Mouse (Mus musculus): ENCODE data around the gene Mfsd14b. TPM values are rescaled to one million over a fixed set of nuclear protein-coding genes. Genes with fewer than 3 reads are reported as not detected.

The Mfsd14b gene
- polyA plus RNA-seq, 1 experiment from 2014 or later: 68.1 TPM

GRCm38 (mm10) chr13:65101232-65101631 is 11.5 kb downstream of the Mfsd14b start:
- DNase-seq (ENCODE audit: low spot score): no peak
- Histone ChIP-seq H3K4me2 (no peak overlapping the region), H3K27me3 (replicated peaks; ENCODE audit: control insufficient read depth, insufficient read depth, low read length) (no peaks in the 10 kb centered on the region), H3K4me1 (replicated peaks; ENCODE audit: control insufficient read depth, insufficient read depth, low read length) (no peaks in the 10 kb centered on the region), H3K36me3 (ENCODE audit: control insufficient read depth, insufficient read depth, low read length) (peaks cover 3% of the 10 kb centered on the region; the same call in 1 of the 2 replicates), H3K27ac (ENCODE audit: low read depth, low read length) (no peak overlapping the region), H3K4me3 (ENCODE audit: low read depth, low read length) (no peak overlapping the region), H3K9me3 (ENCODE audit: control insufficient read depth, low read length) (no peaks in the 10 kb centered on the region), H3K9ac (ENCODE audit: low read depth, low read length) (no peak overlapping the region)
- no peak for ATAC-seq (replicated peaks; ENCODE audit: low FRiP score)
- WGBS: 78% methylated on average over 3 of the region's 3 CpGs

DNA sequence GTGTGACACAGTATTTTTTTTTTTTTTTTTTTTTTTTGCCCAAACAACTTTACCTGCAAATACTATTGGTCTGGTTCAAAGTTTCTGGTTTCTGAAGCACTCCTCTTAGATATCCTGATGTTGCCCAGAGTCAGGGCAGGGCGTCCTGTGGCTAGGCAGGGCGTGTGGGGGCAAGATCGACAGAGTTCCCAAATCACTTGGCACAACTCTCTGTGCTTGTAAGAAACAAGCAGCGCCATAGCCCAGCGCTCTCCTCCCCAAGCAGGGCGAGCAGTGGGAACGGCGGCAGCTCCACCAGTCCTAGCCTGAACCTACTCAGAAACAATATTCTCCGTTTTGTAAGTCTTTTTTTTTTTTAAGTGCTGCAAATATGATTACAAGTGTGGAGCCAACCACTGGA is 12.1 kb downstream of the Mfsd14b start:
- WGBS: 90% methylated on average over 9 of the region's 9 CpGs

DNA sequence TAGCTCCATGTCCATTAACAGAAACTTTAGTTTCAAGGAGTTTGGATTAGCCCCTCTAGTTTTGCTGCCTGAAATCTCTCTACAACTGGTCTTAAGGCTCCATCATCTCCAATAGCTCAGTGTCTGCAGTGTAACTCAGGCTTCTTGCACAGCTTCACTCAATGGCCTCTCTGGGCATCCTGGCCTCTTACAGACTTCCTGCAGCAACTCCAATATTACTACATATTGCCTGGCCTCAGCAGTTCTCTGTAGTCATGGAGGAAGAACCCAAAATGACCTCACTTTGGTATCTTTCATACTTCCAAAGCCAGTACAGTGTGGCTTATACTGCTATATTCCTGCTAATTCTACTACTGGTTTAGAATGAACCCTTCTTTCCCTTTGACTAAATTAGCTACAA is 15.8 kb downstream of the Mfsd14b start:
- no peaks in the 10 kb centered on the region for H3K4me1 ChIP-seq (replicated peaks; ENCODE audit: control insufficient read depth, insufficient read depth, low read length)
- DNase-seq (ENCODE audit: low spot score) (no peak), ATAC-seq (replicated peaks; ENCODE audit: low FRiP score) (no peak)
- H3K27ac ChIP-seq (ENCODE audit: low read depth, low read length): no peak overlapping the region
- H3K9me3 ChIP-seq (ENCODE audit: control insufficient read depth, low read length): no peaks in the 10 kb centered on the region
- no peaks in the 10 kb centered on the region for H3K36me3 ChIP-seq (ENCODE audit: control insufficient read depth, insufficient read depth, low read length)
- no peak overlapping the region for H3K4me3 ChIP-seq (ENCODE audit: low read depth, low read length)
- H3K4me2 ChIP-seq: no peak overlapping the region
- no peaks in the 10 kb centered on the region for H3K27me3 ChIP-seq (replicated peaks; ENCODE audit: control insufficient read depth, insufficient read depth, low read length)
- no peak overlapping the region for H3K9ac ChIP-seq (ENCODE audit: low read depth, low read length)

More for the DNA sequence above, 12.1 kb downstream of the Mfsd14b start:
- Histone ChIP-seq H3K4me1 (replicated peaks; ENCODE audit: control insufficient read depth, insufficient read depth, low read length) (no peaks in the 10 kb centered on the region), H3K4me2 (no peak overlapping the region), H3K4me3 (ENCODE audit: low read depth, low read length) (no peak overlapping the region), H3K36me3 (ENCODE audit: control insufficient read depth, insufficient read depth, low read length) (no peaks in the 10 kb centered on the region; the same call in 1 of the 2 replicates), H3K9ac (ENCODE audit: low read depth, low read length) (no peak overlapping the region), H3K9me3 (ENCODE audit: control insufficient read depth, low read length) (no peaks in the 10 kb centered on the region), H3K27ac (ENCODE audit: low read depth, low read length) (no peak overlapping the region), H3K27me3 (replicated peaks; ENCODE audit: control insufficient read depth, insufficient read depth, low read length) (no peaks in the 10 kb centered on the region)
- DNase-seq (ENCODE audit: low spot score) (no peak), ATAC-seq (replicated peaks; ENCODE audit: low FRiP score) (no peak)

- Histone ChIP-seq H3K36me3 (ENCODE audit: control insufficient read depth, insufficient read depth, low read length) (peaks cover 4% of the 10 kb centered on the region; the same call in 1 of the 2 replicates), H3K27me3 (replicated peaks; ENCODE audit: control insufficient read depth, insufficient read depth, low read length) (no peaks in the 10 kb centered on the region), H3K4me3 (ENCODE audit: low read depth, low read length) (no peak overlapping the region), H3K27ac (ENCODE audit: low read depth, low read length) (no peak overlapping the region), H3K9ac (ENCODE audit: low read depth, low read length) (no peak overlapping the region), H3K4me1 (replicated peaks; ENCODE audit: control insufficient read depth, insufficient read depth, low read length) (no peaks in the 10 kb centered on the region), H3K9me3 (ENCODE audit: control insufficient read depth, low read length) (no peaks in the 10 kb centered on the region), H3K4me2 (no peak overlapping the region)
- DNase-seq (ENCODE audit: low spot score) (no peak), ATAC-seq (replicated peaks; ENCODE audit: low FRiP score) (no peak)
- 95% methylated on average over 4 of the region's 4 CpGs for WGBS
Observed at GRCm38 (mm10) chr13:65095923-65096322, 16.9 kb downstream of the Mfsd14b start.

- WGBS: 78% methylated on average over 2 of the region's 2 CpGs
- Histone ChIP-seq H3K27ac (ENCODE audit: low read depth, low read length) (no peak overlapping the region), H3K36me3 (ENCODE audit: control insufficient read depth, insufficient read depth, low read length) (peaks cover 16% of the 10 kb centered on the region), H3K4me3 (ENCODE audit: low read depth, low read length) (no peak overlapping the region), H3K4me2 (no peak overlapping the region), H3K9me3 (ENCODE audit: control insufficient read depth, low read length) (no peaks in the 10 kb centered on the region), H3K9ac (ENCODE audit: low read depth, low read length) (no peak overlapping the region), H3K27me3 (replicated peaks; ENCODE audit: control insufficient read depth, insufficient read depth, low read length) (no peaks in the 10 kb centered on the region), H3K4me1 (replicated peaks; ENCODE audit: control insufficient read depth, insufficient read depth, low read length) (no peaks in the 10 kb centered on the region)
- ATAC-seq (replicated peaks; ENCODE audit: low FRiP score) (no peak), DNase-seq (ENCODE audit: low spot score) (no peak)
Observed at GRCm38 (mm10) chr13:65069969-65070368, 42.8 kb downstream of the Mfsd14b start.

DNA sequence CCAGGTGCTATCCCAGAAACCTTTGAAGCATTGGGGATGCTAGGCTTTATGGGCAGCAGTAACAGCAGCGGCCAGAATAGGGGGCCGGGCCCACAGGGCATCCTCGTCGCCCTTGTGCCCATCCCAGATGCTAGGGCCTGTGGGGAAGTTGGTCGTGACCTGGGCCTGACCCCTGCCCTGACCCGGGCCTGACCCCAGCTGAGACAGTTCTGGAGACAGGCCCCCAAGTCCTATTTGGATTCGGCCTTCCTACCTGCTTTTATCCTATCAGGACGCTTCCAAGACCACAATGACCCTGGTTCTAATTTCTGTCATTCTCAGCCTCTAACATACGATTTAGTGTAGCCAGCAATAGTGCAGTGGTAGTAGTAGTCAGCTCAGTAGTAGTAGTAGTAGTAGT is 60.1 kb downstream of the Mfsd14b start, which contains the start of gene Prss47:
Gene Prss47 (minus strand): TSS at position 101 of the 400 bp plus-strand sequence.
- Histone ChIP-seq H3K4me2 (no peak within 1 kb of the TSS), H3K27me3 (replicated peaks; ENCODE audit: control insufficient read depth, insufficient read depth, low read length) (no peaks in the 10 kb centered on the region), H3K4me3 (ENCODE audit: low read depth, low read length) (no peak within 1 kb of the TSS), H3K27ac (ENCODE audit: low read depth, low read length) (no peak within 1 kb of the TSS), H3K36me3 (ENCODE audit: control insufficient read depth, insufficient read depth, low read length) (no peaks in the 10 kb centered on the region), H3K9me3 (ENCODE audit: control insufficient read depth, low read length) (peaks cover 2% of the 10 kb centered on the region; the same call in 1 of the 2 replicates), H3K4me1 (replicated peaks; ENCODE audit: control insufficient read depth, insufficient read depth, low read length) (no peaks in the 10 kb centered on the region), H3K9ac (ENCODE audit: low read depth, low read length) (no peak within 1 kb of the TSS)
- no peak for DNase-seq (ENCODE audit: low spot score)
- WGBS: 84% methylated on average over 9 of the region's 9 CpGs
- ATAC-seq (replicated peaks; ENCODE audit: low FRiP score): no peak

- Histone ChIP-seq H3K27ac (ENCODE audit: low read depth, low read length) (no peak overlapping the region), H3K4me2 (no peak overlapping the region), H3K9me3 (ENCODE audit: control insufficient read depth, low read length) (no peaks in the 10 kb centered on the region), H3K9ac (ENCODE audit: low read depth, low read length) (no peak overlapping the region), H3K27me3 (replicated peaks; ENCODE audit: control insufficient read depth, insufficient read depth, low read length) (no peaks in the 10 kb centered on the region), H3K4me3 (ENCODE audit: low read depth, low read length) (no peak overlapping the region), H3K4me1 (replicated peaks; ENCODE audit: control insufficient read depth, insufficient read depth, low read length) (no peaks in the 10 kb centered on the region), H3K36me3 (ENCODE audit: control insufficient read depth, insufficient read depth, low read length) (no peaks in the 10 kb centered on the region)
- DNase-seq (ENCODE audit: low spot score): no peak
- WGBS: 65% methylated on average over 4 of the region's 4 CpGs
- ATAC-seq (replicated peaks; ENCODE audit: low FRiP score): no peak
Observed at GRCm38 (mm10) chr13:65035057-65035456, 77.7 kb downstream of the Mfsd14b start.

DNA sequence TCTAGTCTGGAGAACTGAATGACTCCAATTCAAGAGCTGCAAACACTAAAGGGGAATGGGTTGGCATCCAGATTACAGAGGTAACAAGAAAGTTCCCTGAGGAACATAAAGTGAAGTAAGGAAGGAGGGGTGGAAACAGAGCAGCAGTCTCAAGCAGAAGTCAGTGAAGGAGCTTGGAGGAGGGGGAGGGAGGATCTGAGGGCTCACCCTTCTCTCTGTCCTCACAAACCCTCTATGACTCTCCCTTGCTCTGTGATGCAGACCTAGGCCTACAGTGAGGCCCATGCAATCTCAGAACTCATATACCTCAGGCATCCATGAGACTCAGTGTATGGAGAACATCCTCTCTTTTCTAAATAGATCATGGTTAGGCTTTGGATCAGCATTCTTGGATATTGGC is 80.0 kb downstream of the Mfsd14b start, which contains the start of gene Spata31d1c:
Gene Spata31d1c (plus strand): TSS at position 301 of the 400 bp plus-strand sequence.
- H3K9me3 ChIP-seq (ENCODE audit: control insufficient read depth, low read length): no peaks in the 10 kb centered on the region
- no peak within 1 kb of the TSS for H3K27ac ChIP-seq (ENCODE audit: low read depth, low read length)
- H3K36me3 ChIP-seq (ENCODE audit: control insufficient read depth, insufficient read depth, low read length): no peaks in the 10 kb centered on the region
- H3K4me3 ChIP-seq (ENCODE audit: low read depth, low read length): no peak within 1 kb of the TSS
- no peak for DNase-seq (ENCODE audit: low spot score)
- ATAC-seq (replicated peaks; ENCODE audit: low FRiP score): no peak
- H3K4me1 ChIP-seq (replicated peaks; ENCODE audit: control insufficient read depth, insufficient read depth, low read length): no peaks in the 10 kb centered on the region
- no peak within 1 kb of the TSS for H3K9ac ChIP-seq (ENCODE audit: low read depth, low read length)
- H3K4me2 ChIP-seq: no peak within 1 kb of the TSS
- H3K27me3 ChIP-seq (replicated peaks; ENCODE audit: control insufficient read depth, insufficient read depth, low read length): no peaks in the 10 kb centered on the region
